Mouse (Mus musculus): ENCODE measurements around the gene Prss53. TPM values are rescaled to one million over a fixed set of nuclear protein-coding genes. Genes with fewer than 3 reads are reported as not detected.

The Prss53 gene
- total and polyA plus RNA-seq, 3 experiments = 0.15 to 0.77 TPM; not detected in 1

DNA sequence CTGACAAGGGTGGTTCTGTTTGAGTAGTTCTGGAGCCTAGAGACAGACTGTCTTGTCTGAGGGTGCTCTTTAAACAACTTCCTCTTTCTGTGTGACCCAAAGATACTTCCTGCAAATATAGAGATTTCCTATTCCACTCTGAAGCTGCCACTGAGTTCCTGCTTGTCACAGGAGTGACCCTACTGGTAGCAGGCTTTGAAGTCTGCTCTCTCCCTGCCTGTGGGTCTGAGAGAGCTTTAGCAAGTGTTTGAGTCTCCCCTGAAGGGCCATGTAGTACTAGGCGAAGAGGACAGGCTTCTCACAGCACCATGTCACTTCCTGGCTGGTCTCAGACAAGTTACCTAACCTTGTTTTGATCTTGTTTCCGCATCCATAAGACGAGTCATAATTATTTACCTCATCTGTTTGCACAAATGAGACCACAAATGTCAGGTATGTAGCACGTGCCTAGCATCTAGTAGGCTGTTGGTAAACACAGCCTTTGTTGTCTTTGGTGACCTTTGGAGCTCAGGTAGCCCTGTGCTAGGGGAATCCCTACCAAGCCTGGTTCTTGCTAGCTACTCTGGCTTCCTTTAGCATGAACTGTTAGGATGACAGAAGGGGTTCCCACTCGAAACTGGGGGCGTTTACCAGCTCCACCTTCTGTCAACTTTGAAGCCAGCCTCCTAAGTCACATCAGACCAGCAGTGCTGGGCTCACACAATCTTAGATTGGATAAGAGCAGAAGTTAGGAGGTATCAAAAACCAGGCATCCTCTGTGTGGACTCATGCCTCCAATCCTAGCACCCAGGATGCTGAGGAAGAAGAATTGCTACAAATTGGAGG, 31.9 kb upstream of the Prss53 start:
- Histone ChIP-seq H3K27ac (ENCODE audit: control insufficient read depth, low read depth, low read length) (peak overlapping the region; percentile 52), H3K4me1 (ENCODE audit: control insufficient read depth in 1 of 2, insufficient read depth in 2 of 2, low read length in 2 of 2) (peaks cover 0 to 11% of the 10 kb centered on the region in 2 experiments; a peak in 2 of 4 replicates), H3K27me3 (ENCODE audit: control insufficient read depth in 1 of 2, insufficient read depth in 2 of 2, low read length in 2 of 2) (no peaks in the 10 kb centered on the region), H3K4me3 (ENCODE audit: control insufficient read depth in 1 of 2, insufficient read depth in 1 of 2, low read depth in 2 of 2, low read length in 2 of 2) (no peak overlapping the region), H3K79me2 (ENCODE audit: control insufficient read depth, insufficient read depth, low read length, poor library complexity) (no peaks in the 10 kb centered on the region), H3K9ac (ENCODE audit: control insufficient read depth, low read depth, low read length, poor library complexity, severe bottlenecking) (no peak overlapping the region), H3K9me3 (replicated peaks; ENCODE audit: insufficient read depth, low read length) (no peaks in the 10 kb centered on the region), H3K36me3 (ENCODE audit: control insufficient read depth in 1 of 2, insufficient read depth in 2 of 2, low read length in 2 of 2) (peaks cover 2 to 13% of the 10 kb centered on the region in 2 experiments)
- TF ChIP-seq GABPA (IDR thresholded peaks at IDR 0.05; ENCODE audit: low read depth, low read length) (no peak), MYB (IDR thresholded peaks at IDR 0.05; ENCODE audit: low read depth, low read length) (no peak), SMC3 (IDR thresholded peaks at IDR 0.05; ENCODE audit: low read depth, low read length) (no peak), POLR2A (IDR thresholded peaks at IDR 0.05; ENCODE audit: control insufficient read depth in 1 of 2, insufficient read depth in 1 of 2, low read depth in 1 of 2, low read length in 2 of 2, poor library complexity in 1 of 2) (no peak), USF2 (IDR thresholded peaks at IDR 0.05; ENCODE audit: borderline replicate concordance in 1 of 2, insufficient read depth in 1 of 2, low read depth in 1 of 2, low read length in 2 of 2) (no peak), USF1 (IDR thresholded peaks at IDR 0.05; ENCODE audit: low read depth, low read length) (no peak), MXI1 (IDR thresholded peaks at IDR 0.05; ENCODE audit: low read depth, low read length) (no peak), MEF2A (IDR thresholded peaks at IDR 0.05; ENCODE audit: extremely low read depth, insufficient replicate concordance, low read depth, low read length, poor library complexity, severe bottlenecking) (no peak), ZKSCAN1 (IDR thresholded peaks at IDR 0.05; ENCODE audit: low read depth, low read length) (no peak), CTCF (IDR thresholded peaks at IDR 0.05 in 2 of 3, conservative IDR thresholded peaks at IDR 0.05 in 1 of 3; ENCODE audit: control insufficient read depth in 1 of 3, insufficient read depth in 1 of 3, low read depth in 2 of 3, low read length in 3 of 3, poor library complexity in 1 of 3, severe bottlenecking in 1 of 3) (no peak), SIN3A (IDR thresholded peaks at IDR 0.05; ENCODE audit: low read length) (no peak), RCOR1 (IDR thresholded peaks at IDR 0.05; ENCODE audit: low read depth, low read length) (no peak), TAL1 (IDR thresholded peaks at IDR 0.05; ENCODE audit: low read length) (no peak), TBP (IDR thresholded peaks at IDR 0.05; ENCODE audit: low read depth, low read length) (no peak), GATA1 (IDR thresholded peaks at IDR 0.05; ENCODE audit: low read depth, low read length) (no peak), UBTF (IDR thresholded peaks at IDR 0.05; ENCODE audit: borderline replicate concordance, insufficient read depth, low read depth, low read length) (no peak), MAX (IDR thresholded peaks at IDR 0.05; ENCODE audit: low read length) (no peak), MAZ (IDR thresholded peaks at IDR 0.05; ENCODE audit: low read depth, low read length) (no peak), CHD1 (IDR thresholded peaks at IDR 0.05; ENCODE audit: low read depth, low read length) (no peak), ETS1 (IDR thresholded peaks at IDR 0.05; ENCODE audit: low read depth, low read length) (no peak)
- DNase-seq (ENCODE audit: low read depth, low spot score) = peak; percentile 68

Measured in MEL (cell line).